In the genomic region with DNA sequence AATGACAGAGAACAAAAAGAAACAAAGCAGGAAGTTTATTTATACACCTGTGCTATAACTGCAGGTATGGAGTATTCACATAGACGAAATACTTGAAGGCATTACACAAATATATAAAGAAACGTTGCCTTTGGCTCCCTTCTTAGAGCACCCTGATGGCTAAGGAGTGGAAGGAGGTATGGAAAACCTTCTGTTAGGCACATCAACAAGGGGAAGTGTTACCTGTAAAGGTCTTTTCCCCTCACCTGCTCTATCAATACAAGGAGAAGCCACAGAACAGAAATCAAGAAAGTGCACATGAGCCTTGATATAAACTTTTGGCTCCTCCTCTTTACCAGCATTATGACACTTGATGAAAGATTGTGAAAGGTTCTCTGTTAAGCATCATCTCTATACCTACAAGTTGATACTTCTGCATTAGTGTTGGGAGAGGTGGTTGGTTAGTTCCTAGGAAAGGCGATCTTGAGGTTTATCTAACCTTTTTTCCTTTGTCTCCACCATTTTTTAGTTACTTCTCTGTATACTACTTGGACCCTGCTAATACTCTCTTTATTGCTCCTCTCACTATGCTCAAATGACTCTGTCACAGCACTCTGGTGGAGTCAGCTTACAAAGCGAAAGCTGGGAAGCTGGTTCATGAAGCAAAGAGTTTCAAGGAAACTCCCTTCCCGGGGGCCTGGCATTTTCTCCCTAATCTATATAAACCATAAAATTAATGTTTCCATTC, we compare ENCODE assay signal across 27 mouse cellular contexts. TPM values are rescaled to one million over a fixed set of nuclear protein-coding genes. Genes with fewer than 3 reads are reported as not detected.
DNase-seq lines count a peak whose midpoint lies in the region; ATAC-seq lines count a peak whose summit lies in the region.
"Not testable (repeated sequence)": the region's sequence is repeated elsewhere in the genome, so short reads cannot be mapped to it uniquely, and the experiment has no call there.
"Had no signal": no experiment of that assay in that cellular context is flagged by ENCODE, and none has a peak within 500 bp of the region (broad histone marks: within the 10 kb centered on the region; RNA-seq: fewer than 3 reads in every experiment).

No protein-coding gene starts in this region.

- not testable (repeated sequence) for H3K9ac ChIP-seq in forebrain, embryonic 13.5 days; hindbrain, embryonic 13.5 days; intestine, embryonic 16.5 days (ENCODE audit: low read depth, low read length); limb, embryonic 11.5 days (ENCODE audit: low read length); lung, embryonic 15.5 days; midbrain, embryonic 11.5 days (ENCODE audit: low read length)

- not testable (repeated sequence) for H3K9me3 ChIP-seq in forebrain, embryonic 13.5 days (replicated peaks); hindbrain, embryonic 13.5 days; intestine, embryonic 16.5 days (ENCODE audit: control insufficient read depth, low read length); limb, embryonic 11.5 days (ENCODE audit: control insufficient read depth, low read length); lung, embryonic 15.5 days; midbrain, embryonic 11.5 days (ENCODE audit: control insufficient read depth, low read length)

- not testable (repeated sequence) for H3K4me1 ChIP-seq in forebrain, embryonic 13.5 days; hindbrain, embryonic 13.5 days (replicated peaks); intestine, embryonic 16.5 days (ENCODE audit: control insufficient read depth, insufficient read depth, low read length); limb, embryonic 11.5 days (ENCODE audit: control insufficient read depth, insufficient read depth, low read length); lung, embryonic 15.5 days; midbrain, embryonic 11.5 days (ENCODE audit: control insufficient read depth, insufficient read depth, low read length)

- not testable (repeated sequence) for H3K4me3 ChIP-seq in forebrain, embryonic 13.5 days; hindbrain, embryonic 13.5 days; intestine, embryonic 16.5 days (ENCODE audit: low read length); limb, embryonic 11.5 days (ENCODE audit: low read depth, low read length); lung, embryonic 15.5 days; midbrain, embryonic 11.5 days (ENCODE audit: low read depth, low read length)

- WGBS in forebrain, embryonic 13.5 days: no CpG with 5 or more reads among the region's 5 CpGs
- no CpG with 5 or more reads among the region's 5 CpGs for WGBS in hindbrain, embryonic 13.5 days
- WGBS in intestine, embryonic 16.5 days: no CpG with 5 or more reads among the region's 5 CpGs
- WGBS in limb, embryonic 11.5 days: no CpG with 5 or more reads among the region's 5 CpGs
- no CpG with 5 or more reads among the region's 5 CpGs for WGBS in lung, embryonic 15.5 days
- WGBS in midbrain, embryonic 11.5 days: no CpG with 5 or more reads among the region's 5 CpGs

- H3K27me3 ChIP-seq in forebrain, embryonic 13.5 days; hindbrain, embryonic 13.5 days; intestine, embryonic 16.5 days (replicated peaks; ENCODE audit: control insufficient read depth, insufficient read depth, low read length); limb, embryonic 11.5 days (ENCODE audit: control insufficient read depth, insufficient read depth, low read length); lung, embryonic 15.5 days; midbrain, embryonic 11.5 days (ENCODE audit: control insufficient read depth, insufficient read depth, low read length): not testable (repeated sequence)

- DNase-seq in limb, embryonic 11.5 days (ENCODE audit: low spot score); midbrain, embryonic 11.5 days (ENCODE audit: low spot score, missing footprints): not testable (repeated sequence)

- not testable (repeated sequence) for H3K4me2 ChIP-seq in forebrain, embryonic 13.5 days; hindbrain, embryonic 13.5 days; intestine, embryonic 16.5 days (ENCODE audit: low read depth, low read length); limb, embryonic 11.5 days (ENCODE audit: low read depth, severe bottlenecking); lung, embryonic 15.5 days; midbrain, embryonic 11.5 days

- H3K36me3 ChIP-seq in forebrain, embryonic 13.5 days (ENCODE audit: poor library complexity, severe bottlenecking); hindbrain, embryonic 13.5 days; intestine, embryonic 16.5 days (ENCODE audit: control insufficient read depth, insufficient read depth, low read length); limb, embryonic 11.5 days (ENCODE audit: control insufficient read depth, insufficient read depth, low read length); lung, embryonic 15.5 days; midbrain, embryonic 11.5 days (ENCODE audit: control insufficient read depth, insufficient read depth, low read length): not testable (repeated sequence)

- H3K27ac ChIP-seq in forebrain, embryonic 13.5 days; hindbrain, embryonic 13.5 days; intestine, embryonic 16.5 days (ENCODE audit: low read length); limb, embryonic 11.5 days (replicated peaks; ENCODE audit: low read depth, low read length); lung, embryonic 15.5 days; midbrain, embryonic 11.5 days (ENCODE audit: low read depth, low read length): not testable (repeated sequence)

- peak; percentile 33; the same call in 1 of the 2 replicates for ATAC-seq in forebrain, embryonic 13.5 days
- ATAC-seq in hindbrain, embryonic 13.5 days (ENCODE audit: low FRiP score): 0 out of 2 replicates have a peak, but pooled peaks have one; percentile 4
- peak; percentile 79 for ATAC-seq in intestine, embryonic 16.5 days
- ATAC-seq in limb, embryonic 11.5 days (ENCODE audit: insufficient number of reproducible peaks, low FRiP score, low TSS enrichment, low read depth): peak; percentile 9; the same call in 1 of the 2 replicates
- ATAC-seq in lung, embryonic 15.5 days (ENCODE audit: borderline replicate concordance, extremely low read depth, low FRiP score, low TSS enrichment): peak; percentile 46
- ATAC-seq in midbrain, embryonic 11.5 days (ENCODE audit: low FRiP score): peak; percentile 54; the same call in 1 of the 2 replicates
- ATAC-seq in neutrophil, adult 5-6 weeks (ENCODE audit: extremely low read depth, insufficient number of reproducible peaks, low FRiP score, poor library complexity, severe bottlenecking): peak; percentile 34; the same call in 1 of the 2 replicates

RNA-seq across cellular contexts. Expression of a gene that starts 20.9 kb away (rescaled TPM):
- polyA plus RNA-seq in forebrain, embryonic 13.5 days (2015; fragmentation: Nextera tagmentation; extraction: Ambion mirVana): not detected in 2 replicates
- polyA plus RNA-seq in hindbrain, embryonic 13.5 days (2015; fragmentation: Nextera tagmentation; extraction: Ambion mirVana): not detected in 2 replicates
- 161 and 190 TPM in 2 replicates for polyA plus RNA-seq in intestine, embryonic 16.5 days (2015; fragmentation: Nextera tagmentation; extraction: Ambion mirVana)
- polyA plus RNA-seq in limb, embryonic 11.5 days (2014; fragmentation: Nextera tagmentation; extraction: Ambion mirVana): 0.37 TPM in 1 of 2 replicates, not detected in the other
- 4.2 and 15.4 TPM in 2 replicates for polyA plus RNA-seq in lung, embryonic 15.5 days (2015; fragmentation: Nextera tagmentation; extraction: Ambion mirVana)
- polyA plus RNA-seq in midbrain, embryonic 11.5 days (2014; fragmentation: Nextera tagmentation; extraction: Ambion mirVana): not detected in 2 replicates
- 0.12 TPM in 1 of 2 replicates, not detected in the other for total RNA-seq in neutrophil, adult 5-6 weeks (2017)
- total RNA-seq: adrenal gland, adult 2 months; adrenal gland, postnatal 4 days; gastrocnemius, adult 2 months; layer of hippocampus, adult 18-20 months; layer of hippocampus, postnatal 14 days; left cerebral cortex, adult 8-10 months; left cerebral cortex, postnatal 4 days had no signal
- polyA plus RNA-seq: embryonic facial prominence, embryonic 10.5 days; forebrain, embryonic 14.5 days; hindbrain, embryonic 10.5 days; macrophage; midbrain, embryonic 15.5 days; neural tube, embryonic 15.5 days had no signal

RNA-seq across cellular contexts. Expression of a gene that starts 21.0 kb away (rescaled TPM):
- polyA plus RNA-seq in forebrain, embryonic 13.5 days (2015; fragmentation: Nextera tagmentation; extraction: Ambion mirVana): not detected in 2 replicates
- polyA plus RNA-seq in hindbrain, embryonic 13.5 days (2015; fragmentation: Nextera tagmentation; extraction: Ambion mirVana): not detected in 2 replicates
- 3.6 and 4.3 TPM in 2 replicates for polyA plus RNA-seq in intestine, embryonic 16.5 days (2015; fragmentation: Nextera tagmentation; extraction: Ambion mirVana)
- polyA plus RNA-seq in limb, embryonic 11.5 days (2014; fragmentation: Nextera tagmentation; extraction: Ambion mirVana): not detected in 2 replicates
- polyA plus RNA-seq in lung, embryonic 15.5 days (2015; fragmentation: Nextera tagmentation; extraction: Ambion mirVana): 0.22 TPM in 1 of 2 replicates, not detected in the other
- not detected in 2 replicates for polyA plus RNA-seq in midbrain, embryonic 11.5 days (2014; fragmentation: Nextera tagmentation; extraction: Ambion mirVana)
- total RNA-seq in neutrophil, adult 5-6 weeks (2017): not detected in 2 replicates
- total RNA-seq: adrenal gland, adult 2 months; adrenal gland, postnatal 4 days; gastrocnemius, adult 2 months; gastrocnemius, postnatal 4 days; layer of hippocampus, adult 18-20 months; layer of hippocampus, postnatal 14 days; left cerebral cortex, adult 8-10 months; left cerebral cortex, postnatal 4 days; MEL had no signal
- polyA plus RNA-seq: adrenal gland, adult 2 months; cortical plate, adult 2 months; embryonic facial prominence, embryonic 10.5 days; forebrain, embryonic 14.5 days; frontal cortex, adult 2 months; hindbrain, embryonic 10.5 days; liver, embryonic 13.5 days; macrophage; midbrain, embryonic 15.5 days; myocyte; neural tube, embryonic 15.5 days; testis, adult 2 months had no signal

RNA-seq across cellular contexts. Expression of a gene that starts 48.6 kb away (rescaled TPM):
- polyA plus RNA-seq in forebrain, embryonic 13.5 days (2015; fragmentation: Nextera tagmentation; extraction: Ambion mirVana): not detected in 2 replicates
- polyA plus RNA-seq in hindbrain, embryonic 13.5 days (2015; fragmentation: Nextera tagmentation; extraction: Ambion mirVana): not detected in 2 replicates
- polyA plus RNA-seq in intestine, embryonic 16.5 days (2015; fragmentation: Nextera tagmentation; extraction: Ambion mirVana): 15.2 and 18.4 TPM in 2 replicates
- polyA plus RNA-seq in limb, embryonic 11.5 days (2014; fragmentation: Nextera tagmentation; extraction: Ambion mirVana): not detected in 2 replicates
- 0.87 TPM in 1 of 2 replicates, not detected in the other for polyA plus RNA-seq in lung, embryonic 15.5 days (2015; fragmentation: Nextera tagmentation; extraction: Ambion mirVana)
- polyA plus RNA-seq in midbrain, embryonic 11.5 days (2014; fragmentation: Nextera tagmentation; extraction: Ambion mirVana): not detected in 2 replicates
- not detected in 2 replicates for total RNA-seq in neutrophil, adult 5-6 weeks (2017)
- total RNA-seq: adrenal gland, adult 2 months; adrenal gland, postnatal 4 days; gastrocnemius, adult 2 months; gastrocnemius, postnatal 4 days; layer of hippocampus, adult 18-20 months; layer of hippocampus, postnatal 14 days; left cerebral cortex, adult 8-10 months; left cerebral cortex, postnatal 4 days; MEL had no signal
- polyA plus RNA-seq: adrenal gland, adult 2 months; cortical plate, adult 2 months; embryonic facial prominence, embryonic 10.5 days; forebrain, embryonic 14.5 days; frontal cortex, adult 2 months; hindbrain, embryonic 10.5 days; liver, embryonic 13.5 days; macrophage; midbrain, embryonic 15.5 days; neural tube, embryonic 15.5 days had no signal

Comparison
In these comparisons a context has a peak if more than half of its experiments do, and no peak if none do; other contexts are left out.
1. ATAC-seq: peak in every context shown above with its lines; median percentile 79 in intestine, embryonic 16.5 days; 54 in midbrain, embryonic 11.5 days; 46 in lung, embryonic 15.5 days; 34 in neutrophil, adult 5-6 weeks; 33 in forebrain, embryonic 13.5 days; 9 in limb, embryonic 11.5 days; 4 in hindbrain, embryonic 13.5 days.